Mouse (Mus musculus): ENCODE results near the gene Entpd1.

The Entpd1 gene

DNA sequence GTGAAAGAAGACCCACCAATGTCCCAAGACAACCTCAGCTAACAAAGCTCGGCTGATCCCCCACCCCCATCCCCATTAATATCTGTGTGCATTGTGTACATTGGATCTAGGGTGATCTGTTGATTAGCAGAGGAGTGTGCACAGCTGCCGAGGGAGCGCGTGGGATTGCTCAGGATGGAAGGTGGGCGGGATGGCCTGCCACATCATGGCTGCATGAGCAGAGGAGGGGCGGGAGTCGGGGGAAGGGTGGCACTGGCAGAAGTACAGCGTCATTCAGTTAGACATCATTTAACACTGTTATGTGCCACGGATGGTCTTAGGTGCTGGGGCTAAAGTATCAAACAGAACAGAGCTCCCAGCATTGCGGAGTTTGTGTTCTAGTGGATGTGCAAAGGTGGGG is 111.3 kb downstream of the Entpd1 start:
- in situ Hi-C loops (cut with MseI, MboI), result loop anchor here (5.0 kb wide), 2 partner anchors 106 to 111 kb away; partner anchors contain the start of genes Entpd1 (in 1 of the 2) and Tctn3 (in 1 of the 2)

DNA sequence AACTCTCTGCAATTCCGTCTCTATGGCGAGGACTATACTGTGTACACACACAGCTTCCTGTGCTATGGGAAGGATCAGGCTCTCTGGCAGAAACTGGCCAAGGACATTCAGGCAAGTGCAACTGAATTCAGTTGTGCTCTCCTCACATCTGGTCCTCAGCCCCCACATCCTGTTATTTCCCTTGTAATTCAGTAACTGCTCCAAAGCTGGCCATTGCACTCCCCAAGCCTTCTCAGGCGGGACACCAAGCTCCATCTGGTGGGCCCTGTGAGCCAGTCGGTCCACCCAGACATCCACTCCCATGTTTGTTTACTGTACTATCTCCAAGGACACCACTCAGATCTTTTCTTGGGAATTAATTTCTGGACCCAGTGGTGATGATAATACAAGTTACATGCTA is 114.0 kb downstream of the Entpd1 start:
- in situ Hi-C loops (cut with MseI, MboI), result no loop called here

DNA sequence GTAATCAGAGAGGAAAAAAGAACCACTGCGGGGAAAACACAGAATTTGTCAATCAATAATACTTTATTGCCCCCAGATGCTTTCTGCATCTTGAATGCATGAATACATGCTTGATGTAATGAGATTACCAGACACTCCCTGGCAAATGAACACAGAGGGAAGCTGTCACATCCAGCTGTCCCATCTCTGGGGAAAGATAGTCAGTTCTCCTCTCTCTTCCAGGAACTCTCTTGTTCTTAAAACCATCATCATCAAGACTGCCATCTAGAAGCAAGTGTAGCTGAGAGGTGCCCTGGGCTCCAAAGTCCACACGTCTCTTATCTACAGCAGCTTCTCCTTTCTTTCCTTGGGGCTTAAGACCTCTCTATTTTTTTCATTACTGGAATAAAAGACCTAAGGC is 114.4 kb downstream of the Entpd1 start:
- in situ Hi-C loops (cut with MseI, MboI), result no loop called here

DNA sequence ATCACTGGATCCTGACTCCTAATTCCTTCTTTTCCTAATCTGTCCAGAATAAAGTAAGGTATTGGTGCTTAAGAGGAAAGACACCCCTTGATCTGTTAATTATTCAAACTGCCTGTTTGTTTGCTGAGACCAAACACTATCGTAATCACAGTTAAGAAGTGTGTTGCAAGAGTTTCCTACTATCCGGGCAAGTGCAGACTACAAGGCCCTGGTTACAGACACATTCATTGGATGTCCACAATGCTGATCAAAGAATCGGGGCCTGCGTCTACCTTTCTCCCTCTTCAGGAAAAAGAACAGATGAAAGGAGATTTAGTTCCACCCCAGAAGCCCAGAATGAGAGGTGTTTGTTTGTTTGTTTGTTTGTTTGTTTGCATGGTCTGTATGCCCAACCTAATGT is 116.0 kb downstream of the Entpd1 start:
- in situ Hi-C loops (cut with MseI, MboI), result no loop called here

DNA sequence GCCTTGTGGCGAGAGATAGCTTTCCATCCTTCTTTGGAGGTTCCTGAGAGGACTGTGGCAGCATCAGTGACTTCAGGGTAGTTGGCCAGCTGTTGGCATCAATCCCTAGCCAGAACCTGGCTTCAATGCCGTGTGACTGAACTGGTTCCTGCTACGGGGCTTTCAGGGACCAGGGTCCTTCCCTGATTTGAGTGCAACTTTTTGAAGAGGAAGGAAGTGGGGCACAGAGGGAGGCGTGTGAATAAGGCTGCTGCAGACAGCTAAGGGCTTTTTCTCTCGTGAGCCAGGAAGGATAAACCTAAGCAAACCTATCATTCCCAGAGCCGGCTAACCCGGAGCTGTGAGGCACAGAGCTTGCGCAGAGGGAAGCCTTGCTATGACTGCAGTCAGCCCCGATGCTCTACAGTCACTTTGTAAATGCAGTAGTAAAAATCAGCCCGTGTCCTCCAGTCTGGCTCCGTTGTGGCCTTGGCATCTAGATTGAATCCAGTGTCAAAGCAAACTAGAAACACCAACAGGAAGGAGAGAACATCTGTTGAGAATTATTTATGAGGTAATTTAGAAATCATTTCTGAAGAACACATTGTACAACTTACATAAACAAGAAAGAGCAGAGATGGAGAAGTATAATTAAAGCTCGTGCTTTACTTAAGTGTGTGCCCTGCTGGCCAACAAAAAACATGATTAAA is 116.7 kb downstream of the Entpd1 start:
- in situ Hi-C loops (cut with MseI, MboI), result no loop called here

DNA sequence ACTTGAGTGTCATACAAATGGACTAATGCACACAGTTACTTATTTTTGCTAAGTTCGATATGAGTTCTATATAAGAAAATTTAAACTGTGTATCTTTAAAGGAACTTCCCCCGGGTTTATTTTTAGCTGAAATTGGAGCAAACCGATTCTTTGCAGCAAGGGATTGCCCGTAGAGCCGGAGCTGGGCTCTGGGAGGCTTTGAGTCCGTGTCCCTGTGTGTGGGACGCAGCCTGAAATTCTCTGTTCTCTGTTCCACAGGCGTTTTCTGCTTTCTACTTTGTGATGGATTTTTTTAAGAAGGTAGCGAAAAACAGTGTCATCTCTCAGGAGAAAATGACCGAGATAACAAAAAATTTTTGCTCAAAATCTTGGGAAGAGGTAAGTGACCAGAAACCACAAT is 121.2 kb downstream of the Entpd1 start:
- in situ Hi-C loops (cut with MseI, MboI), result no loop called here

DNA sequence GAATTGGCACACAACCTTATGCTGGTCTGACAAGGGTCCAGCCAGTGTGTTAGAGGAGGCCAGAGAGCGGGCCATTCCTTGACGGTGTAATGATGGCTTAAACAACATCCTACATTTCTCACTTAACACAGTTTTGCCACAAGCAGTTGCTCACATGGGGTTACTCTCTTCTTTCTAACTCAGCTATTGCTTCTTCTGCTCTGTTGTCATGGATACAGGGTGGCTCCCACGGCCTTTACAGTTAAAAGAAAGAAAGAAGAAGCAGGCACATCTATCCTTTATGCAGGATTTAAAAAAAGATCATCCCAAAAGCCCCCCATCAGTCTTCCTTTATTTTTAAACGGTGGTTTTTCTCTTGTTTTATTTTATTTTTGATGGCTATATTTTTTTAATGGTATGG is 121.7 kb downstream of the Entpd1 start:
- in situ Hi-C loops (cut with MseI, MboI), result no loop called here

DNA sequence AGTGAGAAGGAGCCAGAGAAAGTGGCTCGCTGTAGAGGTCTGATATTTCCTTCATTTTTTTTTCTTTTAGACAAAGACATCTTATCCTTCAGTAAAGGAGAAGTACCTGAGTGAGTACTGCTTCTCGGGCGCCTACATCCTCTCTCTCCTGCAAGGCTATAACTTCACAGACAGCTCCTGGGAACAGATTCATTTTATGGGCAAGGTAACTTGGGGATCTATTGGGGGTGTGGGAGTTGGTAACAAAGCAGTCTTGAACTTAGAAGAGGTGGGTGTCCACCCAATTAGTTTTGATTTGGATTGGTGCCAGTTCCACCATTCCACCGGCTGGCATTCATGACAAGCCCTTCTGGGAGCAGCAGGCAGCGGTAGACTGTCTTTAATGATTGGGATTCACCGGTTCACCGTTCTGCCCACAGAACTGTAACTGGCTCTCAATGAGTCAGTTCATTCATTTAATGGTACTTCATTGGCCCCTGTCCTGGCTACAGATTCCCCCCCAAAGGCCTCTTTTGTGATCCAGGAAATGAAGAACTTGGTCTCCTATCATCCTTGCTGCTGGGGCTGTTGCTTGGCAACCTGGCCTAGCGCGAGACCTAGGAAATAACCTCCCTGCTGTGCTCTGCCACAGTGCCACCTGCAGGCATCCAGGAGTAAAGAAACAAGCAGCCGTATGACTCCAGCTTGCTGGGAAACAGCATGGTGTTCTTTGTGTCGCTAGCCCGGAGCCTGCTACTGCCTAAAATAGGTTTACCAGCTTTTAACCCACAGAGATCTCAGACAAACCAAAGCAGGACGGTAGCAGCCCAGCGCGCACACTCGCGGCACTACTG is 124.7 kb downstream of the Entpd1 start:
- in situ Hi-C loops (cut with MseI, MboI), result no loop called here

DNA sequence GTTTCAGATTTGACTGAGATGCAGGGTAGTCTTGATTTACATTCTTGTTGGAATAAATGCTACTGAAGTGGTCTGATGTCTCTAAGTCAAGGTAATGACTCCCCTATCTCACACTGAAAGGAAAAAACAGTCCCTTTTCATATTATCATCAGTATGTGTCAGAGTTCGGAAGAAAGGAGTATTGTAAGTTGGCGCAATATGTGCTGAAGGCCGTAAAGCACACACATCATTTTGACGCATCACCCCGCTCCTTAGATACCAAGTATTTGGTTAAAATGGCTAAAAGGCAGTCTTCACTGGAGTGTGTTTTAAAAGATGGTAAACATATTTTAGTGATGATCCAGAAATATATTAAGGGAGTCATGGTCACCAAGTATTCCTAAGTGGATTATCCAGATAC is 125.4 kb downstream of the Entpd1 start:
- in situ Hi-C loops (cut with MseI, MboI), result no loop called here

DNA sequence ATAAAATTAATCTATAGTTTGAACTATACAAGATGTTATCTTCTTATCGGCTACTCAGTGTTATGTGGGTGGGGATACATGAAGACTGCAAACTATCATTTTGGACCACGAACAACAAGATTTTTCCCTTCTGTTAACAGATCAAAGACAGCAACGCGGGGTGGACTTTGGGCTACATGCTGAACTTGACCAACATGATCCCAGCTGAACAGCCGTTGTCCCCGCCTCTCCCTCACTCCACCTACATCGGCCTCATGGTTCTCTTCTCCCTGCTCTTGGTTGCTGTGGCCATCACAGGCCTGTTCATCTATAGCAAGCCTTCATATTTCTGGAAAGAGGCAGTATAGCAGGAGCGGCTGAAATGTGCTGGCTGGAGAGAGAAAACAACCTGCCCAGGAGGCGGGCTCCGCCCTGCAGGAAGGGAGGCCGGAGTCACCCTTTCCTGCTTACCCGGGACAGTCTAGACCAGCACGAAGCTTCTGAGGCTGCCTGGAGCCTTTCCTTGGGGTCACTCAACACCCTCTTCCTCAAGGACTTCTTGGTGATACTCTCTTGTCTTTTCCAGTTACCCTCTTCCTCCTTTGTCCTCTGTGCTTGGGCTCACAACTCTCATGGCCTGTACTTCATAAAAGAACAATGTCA is 126.6 kb downstream of the Entpd1 start:
- in situ Hi-C loops (cut with MseI, MboI), result no loop called here

DNA sequence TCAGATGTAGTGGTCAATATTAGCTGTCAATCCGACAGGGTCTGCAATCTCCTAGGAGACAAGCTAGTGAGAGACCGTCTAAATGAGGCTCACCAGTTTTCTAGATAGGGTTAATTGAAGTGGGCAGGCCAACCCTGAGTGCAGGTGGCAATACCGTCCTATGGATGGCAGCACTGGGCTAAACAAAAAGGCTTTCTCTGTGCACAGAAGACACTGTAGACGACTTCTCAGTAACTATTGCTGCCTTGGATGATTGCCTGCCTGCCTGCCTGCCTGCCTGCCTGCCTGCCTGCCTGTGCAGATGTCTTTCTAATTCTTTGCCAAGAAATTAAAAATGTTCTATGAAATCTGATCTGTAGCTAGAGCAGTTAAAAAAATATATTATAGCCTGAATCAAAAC is 134.4 kb downstream of the Entpd1 start:
- in situ Hi-C loops (cut with MseI, MboI), result no loop called here

DNA sequence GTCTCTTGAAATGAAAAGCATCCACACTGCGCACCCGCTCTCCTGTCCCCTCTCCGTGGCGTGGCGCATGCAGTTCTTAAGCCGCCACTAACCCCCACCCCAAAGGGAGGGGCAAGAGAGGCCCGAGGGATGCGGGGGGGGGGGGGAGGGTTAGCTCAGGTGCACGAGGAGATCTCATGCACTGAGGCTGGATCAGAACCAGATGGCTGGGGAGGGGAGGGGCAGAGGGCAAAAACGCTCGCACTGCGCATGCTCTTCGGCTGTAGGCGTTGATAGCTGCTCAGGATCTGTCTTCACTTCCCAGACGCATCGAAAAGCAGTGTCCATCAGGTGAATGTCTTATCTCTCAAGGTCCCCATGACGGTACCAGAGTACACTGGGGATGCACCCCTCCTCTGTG is 136.4 kb downstream of the Entpd1 start, which contains the start of gene Cc2d2b:
Cc2d2b (plus strand) TSS at position 195 of the 400 bp plus-strand sequence.
- in situ Hi-C loops (cut with MseI, MboI), result no loop called here

DNA sequence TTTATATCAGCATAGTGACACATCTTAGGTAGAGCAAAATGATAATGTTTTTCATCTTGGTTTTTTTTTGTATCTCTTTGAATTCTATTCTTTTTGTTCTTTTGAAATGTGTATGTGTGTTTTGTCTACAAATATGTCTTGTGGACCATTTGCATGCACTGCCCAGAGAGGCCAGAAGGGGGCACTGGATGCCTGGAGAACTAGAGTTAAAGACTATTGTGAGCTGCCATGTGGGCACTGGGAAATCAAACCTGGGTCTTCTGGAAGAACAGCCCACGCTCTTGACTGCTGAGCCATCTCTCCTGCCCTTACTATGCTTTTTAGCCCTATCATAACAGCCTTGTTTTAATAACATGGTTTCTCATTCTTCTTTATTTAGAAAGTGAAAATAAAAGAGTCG is 142.1 kb downstream of the Entpd1 start:
- in situ Hi-C loops (cut with MseI, MboI), result loop anchor here (10.0 to 25.0 kb wide), 2 partner anchors 283 to 300 kb away; partner anchors contain the start of gene Dntt (in 1 of the 2)

DNA sequence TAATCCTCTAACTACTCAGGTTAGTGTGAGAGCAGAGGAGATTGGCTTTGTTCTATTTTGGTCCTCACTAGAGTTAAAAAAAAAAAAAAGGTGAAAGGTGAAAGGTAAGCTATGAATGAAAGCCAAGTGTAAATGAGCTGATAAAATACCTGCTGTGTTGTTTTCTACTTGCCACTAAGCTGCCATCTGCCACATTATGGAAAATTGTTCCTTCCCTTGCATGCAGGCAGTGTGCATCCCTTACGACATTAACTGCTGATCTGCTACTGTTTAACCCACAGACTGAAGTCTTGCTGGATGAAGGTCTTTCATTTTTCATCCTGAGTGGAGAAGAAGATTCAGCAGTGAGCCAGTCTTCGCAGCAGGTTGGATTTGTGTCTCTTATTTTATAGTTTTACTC is 147.9 kb downstream of the Entpd1 start:
- in situ Hi-C loops (cut with MseI, MboI), result loop anchor here in 1 of 2 experiments (25.0 kb wide), 1 partner anchor 277 kb away; the partner anchor contains the start of gene Dntt

DNA sequence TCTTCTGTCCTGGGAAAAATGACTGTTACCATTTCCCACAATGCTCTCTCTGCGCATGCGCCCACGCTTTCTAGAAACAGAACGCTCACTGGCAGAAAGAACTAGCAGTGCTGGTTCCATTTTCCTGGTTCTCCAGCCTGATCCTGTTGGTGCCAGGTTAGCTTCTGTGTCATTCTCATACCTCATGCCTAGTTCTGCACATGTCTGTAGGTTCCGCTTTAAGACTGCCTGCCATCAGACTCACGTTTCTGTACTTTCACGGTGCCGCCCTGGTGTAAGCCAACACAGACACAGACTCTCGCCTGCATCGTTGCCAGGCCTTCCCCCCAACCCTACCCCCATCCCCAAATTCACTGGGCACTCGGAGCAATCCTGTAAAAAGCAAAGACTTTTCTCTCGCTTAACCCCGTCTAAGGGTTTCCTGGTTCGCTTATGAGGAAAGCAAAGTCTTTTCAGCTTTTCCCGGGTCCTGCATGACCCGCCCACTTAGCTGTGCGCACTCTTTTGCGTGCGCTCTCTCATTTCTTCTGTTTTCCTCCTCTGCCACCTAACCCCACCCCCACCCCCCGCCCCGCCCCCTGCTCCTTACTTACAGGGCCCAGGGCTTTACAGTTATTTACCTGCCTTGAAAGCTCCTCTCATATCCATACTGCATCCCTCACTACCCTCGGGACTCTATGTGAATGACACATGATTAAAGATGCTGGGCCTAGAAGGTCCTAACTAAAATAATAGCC is 150.0 kb downstream of the Entpd1 start:
- in situ Hi-C loops (cut with MseI, MboI), result loop anchor here in 1 of 2 experiments (25.0 kb wide), 1 partner anchor 275 kb away; the partner anchor contains the start of gene Dntt

DNA sequence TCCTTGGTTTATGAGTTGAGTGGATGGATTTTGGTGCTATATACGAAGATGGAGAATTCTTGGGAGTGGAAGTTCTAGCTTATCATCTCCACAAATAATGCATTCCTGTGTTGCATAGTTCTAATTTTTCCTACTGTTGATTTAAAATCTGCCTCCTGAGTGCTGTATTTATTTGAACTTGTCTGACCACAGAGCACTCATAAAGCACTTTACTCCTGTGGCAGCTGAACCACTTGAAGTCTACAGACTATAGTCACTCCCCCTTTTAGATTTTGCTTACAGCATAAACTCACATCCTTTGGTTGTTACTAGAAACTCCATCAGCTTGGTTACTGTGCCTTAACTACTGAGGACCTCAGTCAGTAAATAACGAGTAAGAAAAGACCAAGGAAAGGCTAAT is 155.0 kb downstream of the Entpd1 start:
- in situ Hi-C loops (cut with MseI, MboI), result loop anchor here in 1 of 2 experiments (25.0 kb wide), 1 partner anchor 270 kb away; the partner anchor contains the start of gene Dntt

DNA sequence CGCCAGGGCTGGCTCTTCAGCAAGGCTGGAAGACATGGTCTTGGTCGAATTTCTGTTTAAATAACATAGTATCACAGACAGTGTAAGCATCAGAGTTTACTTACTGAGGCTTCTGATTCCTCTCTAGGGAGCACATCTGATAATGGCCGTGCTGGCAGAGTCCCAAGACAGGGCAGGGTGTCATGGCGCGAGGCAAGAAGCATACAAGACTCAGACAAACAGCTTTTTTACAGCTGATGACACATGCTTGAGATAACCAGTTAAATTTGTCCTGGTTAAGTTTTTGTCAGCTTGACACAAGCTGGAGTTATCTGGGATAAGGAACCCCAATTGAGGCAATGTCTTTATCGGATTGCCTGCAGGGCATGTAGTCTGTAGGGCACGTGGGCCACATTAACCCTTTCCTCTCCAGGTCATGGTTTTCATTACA is 157.2 kb downstream of the Entpd1 start:
- in situ Hi-C loops (cut with MseI, MboI), result loop anchor here in 1 of 2 experiments (25.0 kb wide), 1 partner anchor 268 kb away; the partner anchor contains the start of gene Dntt

DNA sequence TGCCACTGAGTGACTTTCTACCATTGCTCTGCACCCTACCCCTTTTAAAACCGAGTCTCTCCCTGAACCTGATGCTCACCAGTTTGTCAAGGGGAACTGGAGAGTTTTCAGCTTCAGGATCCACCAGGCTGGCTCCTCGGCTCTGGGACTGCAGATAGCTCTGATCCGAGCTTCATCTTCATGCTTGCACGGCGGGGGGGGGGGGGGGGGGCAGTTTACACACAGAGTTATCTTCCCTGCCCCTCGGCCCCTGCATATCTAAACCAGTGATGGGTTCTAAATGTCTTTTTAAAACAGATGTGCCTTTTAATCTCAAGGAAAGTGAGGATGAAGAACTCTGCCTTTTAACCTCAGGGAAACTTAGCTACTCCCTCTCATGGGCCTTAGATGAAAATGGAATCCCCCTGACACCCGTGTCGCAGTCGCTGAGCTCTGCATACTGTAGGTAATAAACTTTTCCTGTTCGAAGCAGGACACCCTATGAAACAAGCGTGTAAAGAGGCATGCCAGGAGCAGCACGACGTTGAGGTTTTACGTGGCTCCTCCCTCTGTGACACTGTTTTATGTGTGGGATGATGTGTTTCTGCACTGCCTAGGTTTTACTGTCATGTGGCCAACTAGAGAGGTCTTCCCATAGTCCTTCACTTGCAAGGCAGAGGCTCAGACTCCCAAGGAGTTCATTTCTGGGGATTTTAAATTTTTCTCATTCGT is 176.0 kb downstream of the Entpd1 start:
- in situ Hi-C loops (cut with MseI, MboI), result no loop called here

DNA sequence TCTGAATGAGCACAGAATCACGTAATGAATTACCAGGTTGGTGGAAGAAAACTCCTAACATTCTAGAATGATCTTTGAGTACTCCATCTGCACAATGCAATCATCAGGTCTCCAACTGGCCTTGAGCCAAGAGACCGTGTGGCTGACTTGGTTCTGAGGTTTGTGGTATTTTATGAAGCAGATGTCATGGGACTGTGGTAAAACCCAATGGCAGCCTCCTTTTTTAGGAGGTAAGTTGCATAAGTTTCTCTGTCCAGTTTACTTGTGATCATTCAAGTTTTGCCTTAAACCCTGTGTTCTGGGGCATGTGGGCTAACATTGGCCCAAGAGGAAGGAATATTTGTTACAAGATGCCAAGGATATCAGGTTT is 176.5 kb downstream of the Entpd1 start:
- in situ Hi-C loops (cut with MseI, MboI), result no loop called here
